Mouse (Mus musculus) liver, postnatal 0 days (tissue): ENCODE results near the gene Tent2. TPM values are rescaled to one million over a fixed set of nuclear protein-coding genes. Genes with fewer than 3 reads are reported as not detected.

ENCODE experiments used
- ATAC-seq: fragments of 200-750 bp; cut with Nextera tagmentation; 2 replicates; pipeline ENCODE4 v1.8.0; 2017; ENCODE audit warnings: mild to moderate bottlenecking, moderate library complexity
- DNase-seq: peaks from one replicate; pipeline ENCODE4 v3.0.0-alpha.2; 2016
- H3K27ac ChIP-seq: fragments of 300-500 bp; sonication (generic); 2 replicates; pipeline ENCODE4 v1.5.1; 2014; ENCODE audit warnings: antibody characterized with exemption, moderate library complexity, mild to moderate bottlenecking, low read depth
- H3K27me3 ChIP-seq: fragments of 300-500 bp; sonication (generic); 2 replicates; pipeline ENCODE4 v1.6.1; 2014; ENCODE audit warnings: low read length, control low read depth, mixed read lengths; ENCODE audit not compliant: insufficient read depth
- H3K36me3 ChIP-seq: fragments of 300-500 bp; sonication (generic); replicated peaks from 2 replicates; pipeline ENCODE4 v1.6.1; 2014; ENCODE audit warnings: mild to moderate bottlenecking, control low read depth, low read length, moderate library complexity, mixed read lengths; ENCODE audit not compliant: insufficient read depth
- H3K4me1 ChIP-seq: fragments of 300-500 bp; sonication (generic); 2 replicates; pipeline ENCODE4 v1.6.1; 2014; ENCODE audit warnings: antibody characterized with exemption, mild to moderate bottlenecking, control low read depth; ENCODE audit not compliant: insufficient read depth
- H3K4me2 ChIP-seq: fragments of 300-500 bp; sonication (generic); 2 replicates; pipeline ENCODE4 v1.6.1; 2014; ENCODE audit warnings: low read depth, mild to moderate bottlenecking, low read length, moderate library complexity, mixed read lengths
- H3K4me3 ChIP-seq: fragments of 300-500 bp; sonication (generic); 2 replicates; pipeline ENCODE4 v1.5.1; 2014; ENCODE audit warnings: low read depth, low read length
- H3K9ac ChIP-seq: fragments of 300-500 bp; sonication (generic); replicated peaks from 2 replicates; pipeline ENCODE4 v1.6.1; 2014; ENCODE audit warnings: mild to moderate bottlenecking, moderate library complexity
- H3K9me3 ChIP-seq: fragments of 300-500 bp; sonication (generic); 2 replicates; pipeline ENCODE4 v1.6.1; 2016; ENCODE audit warnings: mild to moderate bottlenecking, control low read depth, low read length, mixed read lengths
- CTCF ChIP-seq: sonication (generic); IDR thresholded peaks from 2 replicates; pipeline ENCODE4 v1.5.1; 2016; ENCODE audit warnings: antibody characterized with exemption, low read depth
- EP300 ChIP-seq: IDR thresholded peaks from 2 replicates; pipeline ENCODE4 v1.6.1; 2016; ENCODE audit warnings: antibody characterized with exemption, low read depth, mild to moderate bottlenecking
- WGBS: fragments of 180-500 bp; shearing (Covaris S2); extraction: QIAGEN DNeasy Blood & Tissue Kit; methylation state at CpG from one replicate; pipeline ENCODE4 v1.1.7; 2014; ENCODE audit not compliant: insufficient replicate concordance; 5-methylcytosine and 5-hydroxymethylcytosine counted together
- polyA plus RNA-seq: library from polyadenylated mRNA; unstranded; fragments of >200 nt; fragmentation: Nextera tagmentation; extraction: Ambion mirVana; gene quantifications from 2 replicates; pipeline ENCODE4 v1.2.1, GENCODE M21; 2015

The Tent2 gene
- polyA plus RNA-seq, 1 experiment from 2014 or later, result 25.6 TPM

DNA sequence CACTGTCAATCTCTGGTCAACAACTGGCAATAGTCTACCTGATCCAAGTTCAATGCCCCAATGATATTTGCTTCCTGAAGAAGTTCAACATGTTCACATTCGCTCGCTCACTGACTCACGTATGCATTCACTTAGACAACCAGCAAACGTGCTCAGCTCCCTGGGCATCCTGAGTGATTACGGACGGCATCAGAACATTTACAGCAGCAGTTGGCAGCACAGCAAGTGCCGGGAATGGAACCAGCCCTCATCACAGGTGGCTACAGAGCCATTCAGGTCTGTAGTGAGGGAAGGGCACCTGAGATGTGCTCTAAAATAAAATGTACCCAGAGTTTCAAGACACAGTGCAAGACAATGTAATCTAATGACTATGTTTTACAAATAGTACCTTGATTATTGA is 55.1 kb downstream of the Tent2 start:
- Histone ChIP-seq H3K4me1 (no peaks in the 10 kb centered on the region), H3K27ac (no peak overlapping the region), H3K4me3 (no peak overlapping the region), H3K4me2 (no peak overlapping the region), H3K9ac (no peak overlapping the region), H3K9me3 (no peaks in the 10 kb centered on the region), H3K27me3 (no peaks in the 10 kb centered on the region), H3K36me3 (no peaks in the 10 kb centered on the region)
- WGBS, result 83% methylated on average over 7 of the region's 7 CpGs
- ATAC-seq, result no peak
- TF ChIP-seq EP300 (no peak), CTCF (no peak)
- no peak for DNase-seq

DNA sequence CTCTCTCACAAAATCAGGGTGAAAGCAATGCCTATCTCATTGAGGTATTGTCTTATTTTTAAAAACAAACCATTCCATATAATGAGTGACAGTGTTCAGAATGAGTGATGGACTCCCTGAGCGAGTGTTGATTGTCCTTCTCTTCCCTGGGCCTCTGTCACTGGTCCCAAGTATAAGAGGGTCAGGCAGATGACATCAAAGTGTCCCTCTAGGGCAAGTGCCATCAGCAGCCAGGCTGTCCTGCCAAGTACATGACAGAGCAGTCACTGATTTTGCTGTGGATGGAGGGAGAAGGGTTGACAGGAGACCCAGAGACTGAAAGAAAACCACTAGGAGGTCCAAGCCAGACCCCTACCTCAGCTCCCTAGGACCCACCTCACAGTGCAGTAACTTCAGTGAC is 55.9 kb downstream of the Tent2 start:
- no peak for ATAC-seq
- Histone ChIP-seq H3K9me3 (no peaks in the 10 kb centered on the region), H3K4me2 (no peak overlapping the region), H3K36me3 (no peaks in the 10 kb centered on the region), H3K4me1 (no peaks in the 10 kb centered on the region), H3K4me3 (no peak overlapping the region), H3K27me3 (no peaks in the 10 kb centered on the region), H3K9ac (no peak overlapping the region), H3K27ac (no peak overlapping the region)
- DNase-seq, result no peak
- 76% methylated on average over 1 of the region's 1 CpGs for WGBS
- TF ChIP-seq CTCF (no peak), EP300 (no peak)

DNA sequence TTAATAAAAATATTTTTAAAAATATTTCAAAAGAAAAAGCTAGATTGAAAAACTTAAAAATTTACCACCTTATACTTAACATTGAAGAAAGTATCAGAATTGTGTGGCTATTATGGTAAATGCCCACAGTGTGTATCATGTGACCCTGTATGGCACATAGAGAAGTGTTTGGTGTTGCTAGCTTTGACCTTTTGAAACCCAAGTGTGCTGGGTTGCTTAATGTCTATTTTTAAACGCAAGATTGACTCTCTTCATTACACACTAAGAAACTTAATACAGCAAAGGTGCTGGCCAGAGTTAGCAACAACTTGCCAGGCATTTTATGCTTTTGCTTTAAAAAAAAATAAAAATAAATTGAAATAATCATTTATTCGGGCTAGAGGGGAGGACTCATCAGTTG is 56.7 kb downstream of the Tent2 start:
- H3K36me3 ChIP-seq, result no peaks in the 10 kb centered on the region
- no peak overlapping the region for H3K27ac ChIP-seq
- no peaks in the 10 kb centered on the region for H3K4me1 ChIP-seq
- ATAC-seq (no peak), DNase-seq (no peak)
- no peak overlapping the region for H3K4me3 ChIP-seq
- no peak overlapping the region for H3K9ac ChIP-seq
- no peaks in the 10 kb centered on the region for H3K27me3 ChIP-seq
- H3K4me2 ChIP-seq, result no peak overlapping the region
- 70% methylated on average over 2 of the region's 2 CpGs for WGBS
- TF ChIP-seq CTCF, result no peak
- H3K9me3 ChIP-seq, result no peaks in the 10 kb centered on the region

DNA sequence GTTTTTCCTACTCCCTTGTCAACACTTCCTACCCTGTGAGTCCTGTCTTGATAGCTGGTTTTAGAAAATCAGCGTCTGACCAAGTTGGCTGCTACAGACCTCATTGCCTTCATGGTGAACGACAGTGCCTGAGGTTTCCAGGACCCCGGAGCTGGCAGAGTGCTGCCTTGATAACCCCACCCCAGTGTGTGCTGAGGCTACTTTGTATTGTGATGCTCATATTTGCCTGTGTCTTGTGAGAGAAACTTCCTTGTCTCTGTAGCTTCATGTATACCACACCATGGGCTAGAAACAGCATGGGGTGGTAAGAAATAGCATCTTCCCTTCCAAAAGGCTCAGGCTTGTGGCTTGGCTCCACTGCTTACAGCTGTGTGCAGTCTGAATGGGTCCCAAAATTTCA is 61.5 kb downstream of the Tent2 start:
- no peak for ATAC-seq
- no peak for TF ChIP-seq CTCF
- TF ChIP-seq EP300, result no peak
- DNase-seq, result no peak

DNA sequence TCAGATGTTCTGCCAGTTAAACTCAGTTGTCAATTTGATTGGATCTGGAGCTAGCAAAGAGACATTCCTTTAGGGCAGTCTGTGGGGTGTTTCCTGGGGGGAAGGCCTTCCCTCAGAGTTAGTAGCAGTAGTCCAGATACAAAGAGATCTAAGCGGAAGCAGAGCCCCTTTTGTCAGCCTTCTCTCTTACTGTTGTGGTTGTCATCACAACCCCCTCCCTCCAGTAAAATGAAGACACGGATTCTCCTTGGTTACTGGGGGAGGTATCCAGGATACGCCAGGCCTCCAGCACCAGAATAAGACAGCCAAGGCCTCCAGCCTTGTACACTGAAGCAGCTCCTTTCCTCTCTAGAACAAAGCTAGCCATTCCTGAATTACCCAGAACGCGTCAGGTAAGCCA is 63.2 kb downstream of the Tent2 start:
- no peak for ATAC-seq
- no peaks in the 10 kb centered on the region for H3K4me1 ChIP-seq
- TF ChIP-seq CTCF, result no peak
- TF ChIP-seq EP300, result no peak
- H3K4me3 ChIP-seq, result no peak overlapping the region
- H3K9ac ChIP-seq, result no peak overlapping the region
- H3K9me3 ChIP-seq, result no peaks in the 10 kb centered on the region
- no peaks in the 10 kb centered on the region for H3K27me3 ChIP-seq
- no peak for DNase-seq
- no peaks in the 10 kb centered on the region for H3K36me3 ChIP-seq
- no peak overlapping the region for H3K27ac ChIP-seq
- no peak overlapping the region for H3K4me2 ChIP-seq
- 75% methylated on average over 5 of the region's 5 CpGs for WGBS

More for the DNA sequence above, 61.5 kb downstream of the Tent2 start:
- Histone ChIP-seq H3K27ac (no peak overlapping the region), H3K4me2 (no peak overlapping the region), H3K4me3 (no peak overlapping the region), H3K36me3 (no peaks in the 10 kb centered on the region), H3K27me3 (no peaks in the 10 kb centered on the region), H3K9me3 (no peaks in the 10 kb centered on the region), H3K4me1 (no peaks in the 10 kb centered on the region), H3K9ac (no peak overlapping the region)
- 75% methylated on average over 3 of the region's 3 CpGs for WGBS

DNA sequence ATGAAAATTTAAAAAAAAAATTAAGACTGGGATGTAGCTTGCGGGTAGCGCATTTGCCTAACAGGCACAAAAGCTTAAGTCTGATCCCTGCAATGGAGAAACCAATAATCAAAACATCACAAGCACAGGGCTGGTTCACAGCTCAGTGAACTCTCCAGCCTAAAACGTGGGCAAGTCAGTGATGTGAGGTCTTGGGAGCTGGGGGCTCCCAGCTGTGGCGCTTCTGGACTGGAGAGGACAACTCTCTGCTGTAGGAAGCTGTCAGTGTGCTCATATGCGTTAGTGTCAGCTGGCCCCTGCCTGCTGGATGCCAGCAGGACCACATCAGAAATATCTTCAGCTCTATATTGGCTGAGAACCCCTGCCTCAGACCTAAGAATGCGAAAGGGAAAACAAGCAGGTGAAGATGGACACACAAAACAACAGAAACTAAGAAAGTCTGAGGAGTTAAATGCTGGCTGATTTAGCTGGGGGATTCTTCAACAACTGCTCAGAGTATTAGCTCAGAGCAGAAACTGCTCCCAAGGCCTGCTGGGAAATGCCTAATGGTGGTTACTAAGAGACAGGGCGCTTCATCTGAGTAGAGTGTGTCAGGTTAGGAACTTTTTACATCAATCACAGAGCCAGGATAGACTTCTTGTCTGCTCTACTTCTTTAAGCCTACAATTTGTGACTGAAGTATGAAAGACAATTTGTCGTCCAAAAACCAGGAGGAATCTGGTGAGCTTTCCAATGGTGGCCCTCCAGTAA is 63.9 kb downstream of the Tent2 start:
- no peaks in the 10 kb centered on the region for H3K9me3 ChIP-seq
- H3K9ac ChIP-seq, result no peak overlapping the region
- WGBS, result 74% methylated on average over 8 of the region's 8 CpGs
- no peak for ATAC-seq
- H3K4me1 ChIP-seq, result no peaks in the 10 kb centered on the region
- H3K27ac ChIP-seq, result no peak overlapping the region
- H3K4me2 ChIP-seq, result no peak overlapping the region
- no peaks in the 10 kb centered on the region for H3K27me3 ChIP-seq
- no peak overlapping the region for H3K4me3 ChIP-seq
- no peak for TF ChIP-seq EP300
- no peak for TF ChIP-seq CTCF
- H3K36me3 ChIP-seq, result no peaks in the 10 kb centered on the region
- DNase-seq, result no peak

DNA sequence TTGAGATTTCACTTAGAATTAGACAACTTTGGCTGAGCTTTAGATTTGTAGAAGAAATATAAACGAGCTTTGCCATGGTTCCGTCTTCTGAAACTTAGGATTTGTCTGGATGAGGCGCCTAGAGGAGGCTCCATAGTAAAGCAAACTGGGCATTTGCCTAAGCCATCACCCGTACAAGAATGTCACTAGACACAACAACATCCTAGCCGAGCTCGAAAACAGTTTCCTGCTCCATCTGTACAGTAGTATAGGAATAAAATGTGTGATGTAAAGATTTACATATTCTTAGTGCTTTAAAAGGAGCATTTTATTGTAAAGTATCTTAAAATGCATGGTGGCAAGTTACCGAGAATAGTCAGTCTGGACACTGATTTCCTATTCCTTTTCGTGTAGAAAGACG is 69.9 kb downstream of the Tent2 start:
- Histone ChIP-seq H3K4me3 (no peak overlapping the region), H3K9me3 (no peaks in the 10 kb centered on the region), H3K9ac (no peak overlapping the region), H3K4me2 (no peak overlapping the region), H3K36me3 (no peaks in the 10 kb centered on the region), H3K27ac (no peak overlapping the region), H3K4me1 (no peaks in the 10 kb centered on the region), H3K27me3 (no peaks in the 10 kb centered on the region)
- WGBS, result 81% methylated on average over 9 of the region's 9 CpGs
- DNase-seq, result no peak
- ATAC-seq, result no peak
- TF ChIP-seq EP300, result no peak
- TF ChIP-seq CTCF, result no peak
